Mouse (Mus musculus) bone marrow macrophage, adult 2 months (primary cell): ENCODE results near the gene Pbx2.

ENCODE experiments used
- CTCF ChIP-seq: IDR thresholded peaks from 2 replicates; pipeline ENCODE4 v1.5.1; 2012; ENCODE audit warnings: low read depth, mild to moderate bottlenecking, low read length, moderate library complexity
- POLR2A ChIP-seq: IDR thresholded peaks from 2 replicates; pipeline ENCODE4 v1.6.1; 2012; ENCODE audit warnings: mild to moderate bottlenecking, low read depth, low read length, borderline replicate concordance

GRCm38 (mm10) chr17:34567311-34567710 is 23.8 kb upstream of the Pbx2 start:
- TF ChIP-seq CTCF, result no peak
- no peak for TF ChIP-seq POLR2A
